13 mouse cellular contexts compared by ENCODE assay signal in genomic region chr8:122651326-122651921, GRCm38 (mm10). TPM values are rescaled to one million over a fixed set of nuclear protein-coding genes. Genes with fewer than 3 reads are reported as not detected.
DNase-seq lines count a peak whose midpoint lies in the region; ATAC-seq and TF ChIP-seq lines count a peak whose summit lies in the region.
"Had no signal": no experiment of that assay in that cellular context is flagged by ENCODE, and none has a peak within 500 bp of the region (broad histone marks: within the 10 kb centered on the region; RNA-seq: fewer than 3 reads in every experiment).

No protein-coding gene starts in this region.

- H3K36me3 ChIP-seq in forebrain, embryonic 14.5 days (ENCODE audit: control insufficient read depth, insufficient read depth, low read length): peaks cover 14% of the 10 kb centered on the region
- H3K36me3 ChIP-seq in hindbrain, embryonic 10.5 days: peaks cover 11% of the 10 kb centered on the region; the same call in 1 of the 2 replicates
- peaks cover 40% of the 10 kb centered on the region for H3K36me3 ChIP-seq in midbrain, embryonic 13.5 days
- H3K36me3 ChIP-seq in kidney, adult 2 months (ENCODE audit: control insufficient read depth, insufficient read depth, low read length): no peaks in the 10 kb centered on the region
- H3K36me3 ChIP-seq: stomach, embryonic 15.5 days had no signal

- peaks cover 5% of the 10 kb centered on the region; the same call in 1 of the 2 replicates for H3K4me1 ChIP-seq in forebrain, embryonic 14.5 days (ENCODE audit: control insufficient read depth, insufficient read depth, low read length)
- peaks cover 67% of the 10 kb centered on the region for H3K4me1 ChIP-seq in hindbrain, embryonic 10.5 days (replicated peaks)
- peaks cover 30% of the 10 kb centered on the region for H3K4me1 ChIP-seq in midbrain, embryonic 13.5 days (replicated peaks)
- H3K4me1 ChIP-seq in kidney, adult 2 months (ENCODE audit: control insufficient read depth, insufficient read depth, low read length): 0 out of 2 replicates have a peak, but pooled peaks cover 8% of the 10 kb centered on the region

- H3K9ac ChIP-seq in forebrain, embryonic 14.5 days (ENCODE audit: low read length): no peak overlapping the region
- H3K9ac ChIP-seq in midbrain, embryonic 13.5 days (replicated peaks): no peak overlapping the region; the same call in 1 of the 2 replicates
- H3K9ac ChIP-seq: stomach, embryonic 15.5 days had no signal

- H3K4me3 ChIP-seq in forebrain, embryonic 14.5 days (ENCODE audit: low read depth, low read length): no peak overlapping the region
- no peak overlapping the region for H3K4me3 ChIP-seq in hindbrain, embryonic 10.5 days
- H3K4me3 ChIP-seq in midbrain, embryonic 13.5 days (replicated peaks): no peak overlapping the region
- H3K4me3 ChIP-seq in kidney, adult 2 months (ENCODE audit: insufficient read depth, low read depth, low read length): no peak overlapping the region
- H3K4me3 ChIP-seq: stomach, embryonic 15.5 days had no signal

- intact Hi-C loops in heart, postnatal 36 days (cut with DNase I): no loop called here
- intact Hi-C loops in left cerebral cortex, postnatal 25 days (cut with DNase I): no loop called here

- H3K4me2 ChIP-seq in forebrain, embryonic 14.5 days (ENCODE audit: low read length): no peak overlapping the region
- H3K4me2 ChIP-seq in midbrain, embryonic 13.5 days (replicated peaks): no peak overlapping the region
- H3K4me2 ChIP-seq: stomach, embryonic 15.5 days had no signal

- no peaks in the 10 kb centered on the region for H3K27me3 ChIP-seq in forebrain, embryonic 14.5 days (replicated peaks; ENCODE audit: control insufficient read depth, insufficient read depth, low read length)
- peaks cover 5% of the 10 kb centered on the region; the same call in 1 of the 2 replicates for H3K27me3 ChIP-seq in hindbrain, embryonic 10.5 days (ENCODE audit: insufficient read depth, poor library complexity, severe bottlenecking)
- no peaks in the 10 kb centered on the region for H3K27me3 ChIP-seq in midbrain, embryonic 13.5 days
- no peaks in the 10 kb centered on the region for H3K27me3 ChIP-seq in kidney, adult 2 months (replicated peaks; ENCODE audit: control insufficient read depth, insufficient read depth, low read length)
- H3K27me3 ChIP-seq: stomach, embryonic 15.5 days had no signal

- H3K9me3 ChIP-seq in forebrain, embryonic 14.5 days (replicated peaks; ENCODE audit: control insufficient read depth, low read length): no peaks in the 10 kb centered on the region
- H3K9me3 ChIP-seq in hindbrain, embryonic 10.5 days: no peaks in the 10 kb centered on the region
- no peaks in the 10 kb centered on the region for H3K9me3 ChIP-seq in midbrain, embryonic 13.5 days
- H3K9me3 ChIP-seq: stomach, embryonic 15.5 days had no signal

- TF ChIP-seq POLR2A in kidney, adult 2 months (IDR thresholded peaks at IDR 0.05; ENCODE audit: low read depth, low read length): no peak

- no peak overlapping the region for H3K27ac ChIP-seq in forebrain, embryonic 14.5 days (ENCODE audit: low read depth, low read length)
- peak overlapping the region; percentile 64 for H3K27ac ChIP-seq in hindbrain, embryonic 10.5 days
- peak overlapping the region; percentile 35 for H3K27ac ChIP-seq in midbrain, embryonic 13.5 days
- no peak overlapping the region for H3K27ac ChIP-seq in kidney, adult 2 months (ENCODE audit: insufficient read depth, low read depth, low read length)
- H3K27ac ChIP-seq: macrophage; stomach, embryonic 15.5 days had no signal

- peak; percentile 55 to 82 for DNase-seq in heart, adult 18-20 months
- no peak for DNase-seq in heart, postnatal 36 days
- DNase-seq in forebrain, embryonic 14.5 days (ENCODE audit: low spot score): no peak
- DNase-seq in hindbrain, embryonic 10.5 days (ENCODE audit: low spot score): peak; percentile 18
- no peak for DNase-seq in kidney, postnatal 36 days
- DNase-seq in left cerebral cortex, postnatal 25 days (ENCODE audit: low spot score in 2 of 2): no peak
- no peak for DNase-seq in kidney, adult 2 months
- DNase-seq: kidney, adult 18-20 months had no signal

- WGBS in forebrain, embryonic 14.5 days: 63% methylated on average over 16 of the region's 16 CpGs
- WGBS in hindbrain, embryonic 10.5 days: 71% methylated on average over 16 of the region's 16 CpGs
- 59% methylated on average over 16 of the region's 16 CpGs for WGBS in midbrain, embryonic 13.5 days
- WGBS in kidney, adult 2 months: 77% methylated on average over 16 of the region's 16 CpGs

- no peak for TF ChIP-seq CTCF in kidney, adult 2 months (conservative IDR thresholded peaks at IDR 0.05; ENCODE audit: insufficient read depth, insufficient read length, low read depth, low read length)

- 0 out of 2 replicates have a peak, but pooled peaks have one; percentile 29 for ATAC-seq in forebrain, embryonic 14.5 days
- peak; percentile 72 for ATAC-seq in midbrain, embryonic 13.5 days

RNA-seq across cellular contexts. Expression of gene Pabpn1l, which starts 28.9 kb away (rescaled TPM):
- total RNA-seq in heart, adult 18-20 months (2021): not detected
- total RNA-seq in heart, postnatal 36 days (2021): not detected
- polyA plus RNA-seq in forebrain, embryonic 14.5 days (2014; fragmentation: Nextera tagmentation; extraction: Ambion mirVana): not detected in 2 replicates
- polyA plus RNA-seq in hindbrain, embryonic 10.5 days (2016; fragmentation: Nextera tagmentation; extraction: Ambion mirVana): not detected in 2 replicates
- polyA plus RNA-seq in midbrain, embryonic 13.5 days (2015; fragmentation: Nextera tagmentation; extraction: Ambion mirVana): not detected in 2 replicates
- not detected for total RNA-seq in left cerebral cortex, postnatal 25 days (2021)
- polyA plus RNA-seq in kidney, adult 2 months (2012; rRNA removed): 0.11 TPM in 2 replicates
- total RNA-seq: left cerebral cortex, postnatal 14 days had no signal
- polyA plus RNA-seq: cortical plate, adult 2 months; macrophage; stomach, embryonic 15.5 days had no signal

RNA-seq across cellular contexts. Expression of gene Trappc2l, which starts 40.0 kb away (rescaled TPM):
- total RNA-seq in heart, adult 18-20 months (2021): 10 to 100 TPM; 62.0 to 69.1 TPM
- 10 to 100 TPM; 65.8 to 67.9 TPM for total RNA-seq in heart, postnatal 36 days (2021)
- 111 and 150 TPM in 2 replicates for polyA plus RNA-seq in forebrain, embryonic 14.5 days (2014; fragmentation: Nextera tagmentation; extraction: Ambion mirVana)
- 53.3 and 68.5 TPM in 2 replicates for polyA plus RNA-seq in hindbrain, embryonic 10.5 days (2016; fragmentation: Nextera tagmentation; extraction: Ambion mirVana)
- polyA plus RNA-seq in midbrain, embryonic 13.5 days (2015; fragmentation: Nextera tagmentation; extraction: Ambion mirVana): 98.5 and 102 TPM in 2 replicates
- total RNA-seq in left cerebral cortex, postnatal 25 days (2021): 10 to 100 TPM; 81.3 to 87.8 TPM
- 258 and 302 TPM in 2 replicates for polyA plus RNA-seq in kidney, adult 2 months (2012; rRNA removed)

RNA-seq across cellular contexts. Expression of gene Galns, which starts 40.2 kb away (rescaled TPM):
- 1 to 10 TPM; 3.6 to 4.0 TPM for total RNA-seq in heart, adult 18-20 months (2021)
- 1 to 10 TPM; 3.1 to 3.5 TPM for total RNA-seq in heart, postnatal 36 days (2021)
- 3.5 and 4.3 TPM in 2 replicates for polyA plus RNA-seq in forebrain, embryonic 14.5 days (2014; fragmentation: Nextera tagmentation; extraction: Ambion mirVana)
- polyA plus RNA-seq in hindbrain, embryonic 10.5 days (2016; fragmentation: Nextera tagmentation; extraction: Ambion mirVana): 7.1 and 7.2 TPM in 2 replicates
- 3.9 and 4.7 TPM in 2 replicates for polyA plus RNA-seq in midbrain, embryonic 13.5 days (2015; fragmentation: Nextera tagmentation; extraction: Ambion mirVana)
- 1 to 10 TPM; 7.4 to 9.1 TPM for total RNA-seq in left cerebral cortex, postnatal 25 days (2021)
- polyA plus RNA-seq in kidney, adult 2 months (2012; rRNA removed): 36.2 and 44.5 TPM in 2 replicates

RNA-seq across cellular contexts. Expression of gene Cbfa2t3, which starts 47.5 kb away (rescaled TPM):
- 10 to 100 TPM; 18.7 to 20.4 TPM for total RNA-seq in heart, adult 18-20 months (2021)
- total RNA-seq in heart, postnatal 36 days (2021): 10 to 100 TPM; 19.7 to 23.0 TPM
- polyA plus RNA-seq in forebrain, embryonic 14.5 days (2014; fragmentation: Nextera tagmentation; extraction: Ambion mirVana): 10.4 and 11.5 TPM in 2 replicates
- polyA plus RNA-seq in hindbrain, embryonic 10.5 days (2016; fragmentation: Nextera tagmentation; extraction: Ambion mirVana): 2.2 and 5.4 TPM in 2 replicates
- polyA plus RNA-seq in midbrain, embryonic 13.5 days (2015; fragmentation: Nextera tagmentation; extraction: Ambion mirVana): 20.2 and 20.9 TPM in 2 replicates
- 10 to 100 TPM; 31.7 to 41.5 TPM for total RNA-seq in left cerebral cortex, postnatal 25 days (2021)
- 5.5 and 6.7 TPM in 2 replicates for polyA plus RNA-seq in kidney, adult 2 months (2012; rRNA removed)

Comparison
In these comparisons a context has a peak if more than half of its experiments do, and no peak if none do; other contexts are left out.
1. DNase-seq: peak in heart, adult 18-20 months (2 of 2) and hindbrain, embryonic 10.5 days (single experiment); none in heart, postnatal 36 days (0 of 2), forebrain, embryonic 14.5 days (single experiment), kidney, postnatal 36 days (0 of 2), left cerebral cortex, postnatal 25 days (0 of 2) and kidney, adult 2 months (single experiment).
2. H3K27ac ChIP-seq: peak in hindbrain, embryonic 10.5 days (single experiment) and midbrain, embryonic 13.5 days (single experiment); none in forebrain, embryonic 14.5 days (single experiment) and kidney, adult 2 months (single experiment).